8 mouse cellular contexts compared by ENCODE assay signal in the genomic region with DNA sequence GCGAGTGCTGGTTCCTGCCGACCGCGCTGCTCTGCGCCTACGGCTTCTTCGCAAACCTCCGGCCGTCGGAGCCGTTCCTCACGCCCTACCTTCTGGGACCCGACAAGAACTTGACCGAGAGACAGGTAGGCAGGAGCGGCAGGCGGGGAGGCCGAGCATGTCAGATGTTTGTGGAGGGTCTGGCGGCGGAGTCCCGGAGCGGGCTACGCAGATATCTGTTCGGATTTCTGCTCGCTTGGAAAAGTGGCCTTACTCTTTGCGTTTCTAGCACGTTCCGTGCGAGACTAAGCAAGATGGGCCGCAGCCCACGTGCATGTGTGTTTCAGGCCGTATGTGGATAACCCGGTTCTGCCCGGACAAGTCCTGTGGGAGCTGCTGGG. TPM values are rescaled to one million over a fixed set of nuclear protein-coding genes. Genes with fewer than 3 reads are reported as not detected.
DNase-seq lines count a peak whose midpoint lies in the region; ATAC-seq and TF ChIP-seq lines count a peak whose summit lies in the region.

No protein-coding gene starts in this region.

- in situ Hi-C loops in Patski (cut with MboI; ENCODE audit: low pct_unique_long_range_greater_than_20kb): no loop called here

- no peaks in the 10 kb centered on the region for H3K27me3 ChIP-seq in Patski
- H3K27me3 ChIP-seq in forebrain, embryonic 15.5 days: 0 out of 2 replicates have a peak, but pooled peaks cover 2% of the 10 kb centered on the region
- H3K27me3 ChIP-seq in liver, embryonic 13.5 days: no peaks in the 10 kb centered on the region
- H3K27me3 ChIP-seq in stomach, embryonic 14.5 days (ENCODE audit: control insufficient read depth, insufficient read depth, low read length): no peaks in the 10 kb centered on the region

- H3K27ac ChIP-seq in left cerebral cortex, adult 2 months: peak overlapping the region; percentile 86
- H3K27ac ChIP-seq in forebrain, embryonic 15.5 days (replicated peaks): peak overlapping the region; percentile 41; the same call in 1 of the 2 replicates
- H3K27ac ChIP-seq in liver, embryonic 13.5 days: peak overlapping the region; percentile 76
- peak overlapping the region; percentile 66 for H3K27ac ChIP-seq in stomach, embryonic 14.5 days (ENCODE audit: low read length)

- peak; percentile 20 for ATAC-seq in Patski
- peak; percentile 41 for ATAC-seq in forebrain, embryonic 15.5 days (replicated peaks)
- ATAC-seq in liver, embryonic 13.5 days (ENCODE audit: low read depth): no peak; the same call in 1 of the 2 replicates
- ATAC-seq in stomach, embryonic 14.5 days (ENCODE audit: insufficient number of reproducible peaks, insufficient read depth, low FRiP score, low read depth): no peak; the same call in 1 of the 2 replicates

- TF ChIP-seq CTCF in left cerebral cortex, adult 2 months (IDR thresholded peaks at IDR 0.05): no peak
- no peak for TF ChIP-seq CTCF in Patski (IDR thresholded peaks at IDR 0.05)

- peaks cover 22% of the 10 kb centered on the region for H3K4me1 ChIP-seq in forebrain, embryonic 15.5 days
- peaks cover 60% of the 10 kb centered on the region for H3K4me1 ChIP-seq in liver, embryonic 13.5 days (replicated peaks)
- peaks cover 16% of the 10 kb centered on the region for H3K4me1 ChIP-seq in stomach, embryonic 14.5 days (ENCODE audit: control insufficient read depth, insufficient read depth, low read length)

- WGBS in forebrain, embryonic 15.5 days: 0% methylated on average over 33 of the region's 33 CpGs
- under 1% methylated on average over 33 of the region's 33 CpGs for WGBS in liver, embryonic 13.5 days (ENCODE audit: insufficient replicate concordance)
- under 1% methylated on average over 33 of the region's 33 CpGs for WGBS in stomach, embryonic 14.5 days

- no peaks in the 10 kb centered on the region for H3K9me3 ChIP-seq in forebrain, embryonic 15.5 days
- no peaks in the 10 kb centered on the region for H3K9me3 ChIP-seq in liver, embryonic 13.5 days (replicated peaks)
- no peaks in the 10 kb centered on the region for H3K9me3 ChIP-seq in stomach, embryonic 14.5 days (ENCODE audit: control insufficient read depth, low read depth, low read length)

- H3K36me3 ChIP-seq in forebrain, embryonic 15.5 days: no peaks in the 10 kb centered on the region
- no peaks in the 10 kb centered on the region for H3K36me3 ChIP-seq in liver, embryonic 13.5 days
- no peaks in the 10 kb centered on the region for H3K36me3 ChIP-seq in stomach, embryonic 14.5 days (ENCODE audit: control insufficient read depth, insufficient read depth, low read length)

- POLR2A ChIA-PET in Patski (lab: Charles Lee): no interaction called here

- H3K4me2 ChIP-seq in forebrain, embryonic 15.5 days (replicated peaks): peak overlapping the region; percentile 80
- peak overlapping the region; percentile 91 for H3K4me2 ChIP-seq in liver, embryonic 13.5 days
- H3K4me2 ChIP-seq in stomach, embryonic 14.5 days (replicated peaks; ENCODE audit: low read depth, low read length): peak overlapping the region; percentile 57

- intact Hi-C loops in left cerebral cortex, adult 2 months (cut with DNase I): loop anchor here (1.0 to 5.0 kb wide), 2 partner anchors 26 to 1702 kb away; a partner anchor contains a TSS
- intact Hi-C loops in left cerebral cortex, postnatal 4 days (cut with DNase I): no loop called here

- DNase-seq in left cerebral cortex, adult 2 months (ENCODE audit: extremely low spot score in 1 of 2, low spot score in 2 of 2): no peak
- no peak for DNase-seq in left cerebral cortex, postnatal 4 days
- DNase-seq in Patski (ENCODE audit: low read depth, low spot score): no peak
- no peak for DNase-seq in liver, embryonic 13.5 days
- DNase-seq in adrenal gland, adult 18-20 months (ENCODE audit: low spot score in 2 of 2): no peak
- no peak for DNase-seq in cerebellum, postnatal 36 days

- CTCF ChIA-PET in Patski (lab: Charles Lee): interaction anchor here (0.8 to 1.3 kb wide), 2 partner anchors 9 to 66 kb away, joined by 3 to 4 read pairs; no protein-coding TSS in a partner anchor

- peak overlapping the region; percentile 66 for H3K9ac ChIP-seq in forebrain, embryonic 15.5 days (replicated peaks)
- H3K9ac ChIP-seq in liver, embryonic 13.5 days: peak overlapping the region; percentile 89
- peak overlapping the region; percentile 37 for H3K9ac ChIP-seq in stomach, embryonic 14.5 days (replicated peaks; ENCODE audit: low read depth, low read length)

- peak overlapping the region; percentile 87 for H3K4me3 ChIP-seq in left cerebral cortex, adult 2 months
- peak overlapping the region; percentile 85 for H3K4me3 ChIP-seq in forebrain, embryonic 15.5 days
- H3K4me3 ChIP-seq in liver, embryonic 13.5 days (replicated peaks): peak overlapping the region; percentile 85
- peak overlapping the region; percentile 71 for H3K4me3 ChIP-seq in stomach, embryonic 14.5 days (ENCODE audit: low read depth, low read length)

RNA-seq across cellular contexts. Expression of a gene that starts 0.5 kb away (rescaled TPM):
- 10 to 100 TPM; 14.4 to 16.2 TPM for total RNA-seq in left cerebral cortex, adult 2 months (2021)
- 1 to 10 TPM; 8.9 to 9.1 TPM for total RNA-seq in left cerebral cortex, postnatal 4 days (2021)
- polyA plus RNA-seq in Patski (2021): 13.0 TPM
- 6.9 and 7.2 TPM in 2 replicates for polyA plus RNA-seq in forebrain, embryonic 15.5 days (2015; fragmentation: Nextera tagmentation; extraction: Ambion mirVana)
- polyA plus RNA-seq in liver, embryonic 13.5 days (2015; fragmentation: Nextera tagmentation; extraction: Ambion mirVana): 20.6 and 25.3 TPM in 2 replicates
- 13.8 and 14.2 TPM in 2 replicates for polyA plus RNA-seq in stomach, embryonic 14.5 days (2014; fragmentation: Nextera tagmentation; extraction: Ambion mirVana)
- total RNA-seq in adrenal gland, adult 18-20 months (2021): 10 to 100 TPM; 17.0 to 30.0 TPM

RNA-seq across cellular contexts. Expression of a gene that starts 26.1 kb away (rescaled TPM):
- 10 to 100 TPM; 21.7 to 23.9 TPM for total RNA-seq in left cerebral cortex, adult 2 months (2021)
- 10 to 100 TPM; 21.2 to 22.3 TPM for total RNA-seq in left cerebral cortex, postnatal 4 days (2021)
- 36.0 TPM for polyA plus RNA-seq in Patski (2021)
- 21.7 and 22.3 TPM in 2 replicates for polyA plus RNA-seq in forebrain, embryonic 15.5 days (2015; fragmentation: Nextera tagmentation; extraction: Ambion mirVana)
- 4.5 and 4.7 TPM in 2 replicates for polyA plus RNA-seq in liver, embryonic 13.5 days (2015; fragmentation: Nextera tagmentation; extraction: Ambion mirVana)
- 11.8 and 12.2 TPM in 2 replicates for polyA plus RNA-seq in stomach, embryonic 14.5 days (2014; fragmentation: Nextera tagmentation; extraction: Ambion mirVana)
- 1 to 10 TPM; 6.7 to 6.9 TPM for total RNA-seq in adrenal gland, adult 18-20 months (2021)

RNA-seq across cellular contexts. Expression of a gene that starts 54.6 kb away (rescaled TPM):
- total RNA-seq in left cerebral cortex, adult 2 months (2021): 10 to 100 TPM; 22.7 to 24.9 TPM
- 10 to 100 TPM; 21.5 to 24.4 TPM for total RNA-seq in left cerebral cortex, postnatal 4 days (2021)
- polyA plus RNA-seq in Patski (2021): 56.0 TPM
- polyA plus RNA-seq in forebrain, embryonic 15.5 days (2015; fragmentation: Nextera tagmentation; extraction: Ambion mirVana): 41.6 and 42.4 TPM in 2 replicates
- polyA plus RNA-seq in liver, embryonic 13.5 days (2015; fragmentation: Nextera tagmentation; extraction: Ambion mirVana): 14.1 and 15.4 TPM in 2 replicates
- 34.7 and 36.9 TPM in 2 replicates for polyA plus RNA-seq in stomach, embryonic 14.5 days (2014; fragmentation: Nextera tagmentation; extraction: Ambion mirVana)
- total RNA-seq in adrenal gland, adult 18-20 months (2021): 10 to 100 TPM; 11.4 to 11.9 TPM

RNA-seq across cellular contexts. Expression of a gene that starts 58.0 kb away (rescaled TPM):
- 10 to 100 TPM; 22.0 to 24.1 TPM for total RNA-seq in left cerebral cortex, adult 2 months (2021)
- 10 to 100 TPM; 19.8 to 24.3 TPM for total RNA-seq in left cerebral cortex, postnatal 4 days (2021)
- polyA plus RNA-seq in Patski (2021): 20.9 TPM
- polyA plus RNA-seq in forebrain, embryonic 15.5 days (2015; fragmentation: Nextera tagmentation; extraction: Ambion mirVana): 29.1 and 32.0 TPM in 2 replicates
- 12.1 and 14.2 TPM in 2 replicates for polyA plus RNA-seq in liver, embryonic 13.5 days (2015; fragmentation: Nextera tagmentation; extraction: Ambion mirVana)
- 25.6 and 26.7 TPM in 2 replicates for polyA plus RNA-seq in stomach, embryonic 14.5 days (2014; fragmentation: Nextera tagmentation; extraction: Ambion mirVana)
- total RNA-seq in adrenal gland, adult 18-20 months (2021): 10 to 100 TPM; 23.1 to 26.9 TPM

Comparison
In these comparisons a context has a peak if more than half of its experiments do, and no peak if none do; other contexts are left out.
1. ATAC-seq: peak in Patski (single experiment) and forebrain, embryonic 15.5 days (single experiment); none in liver, embryonic 13.5 days (single experiment) and stomach, embryonic 14.5 days (single experiment).
2. H3K9ac ChIP-seq: peak in every context shown above with its lines; median percentile 89 in liver, embryonic 13.5 days; 66 in forebrain, embryonic 15.5 days; 37 in stomach, embryonic 14.5 days.
3. Peak in every context shown above with its lines, with median percentiles within 50 percentile points of each other: H3K27ac ChIP-seq, H3K4me3 ChIP-seq and H3K4me2 ChIP-seq.